Mouse (Mus musculus): ENCODE results near the gene Gm49373. TPM values are rescaled to one million over a fixed set of nuclear protein-coding genes. Genes with fewer than 3 reads are reported as not detected.

Gene Gm49373
- polyA plus RNA-seq, 1 experiment, result 0.96 TPM

DNA sequence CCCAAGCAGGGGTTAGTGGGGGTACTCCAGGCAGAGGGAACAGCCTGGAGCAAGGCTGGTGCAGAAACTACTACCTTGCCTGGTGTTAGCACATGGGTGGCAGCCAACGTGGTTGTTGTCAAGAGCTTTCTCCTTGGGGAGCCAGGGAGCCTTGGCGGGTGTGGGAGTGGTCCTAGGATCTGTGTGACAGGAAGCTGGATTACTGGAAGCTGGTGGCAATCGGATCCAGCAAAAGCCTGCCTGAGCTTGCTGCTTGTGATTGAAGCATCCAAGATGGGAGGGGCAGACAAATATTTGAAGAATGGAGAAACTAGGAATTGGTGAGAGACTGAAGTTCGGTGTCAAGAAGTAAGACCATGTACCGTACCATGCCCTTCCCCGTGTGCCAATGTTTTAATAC, 50.6 kb downstream of the Gm49373 start:
- H3K79me2 ChIP-seq (ENCODE audit: control insufficient read depth, insufficient read depth), result no peaks in the 10 kb centered on the region
- H3K4me3 ChIP-seq (ENCODE audit: insufficient read depth, poor library complexity, severe bottlenecking), result no peak overlapping the region
- H3K36me3 ChIP-seq (ENCODE audit: control insufficient read depth, insufficient read depth), result no peaks in the 10 kb centered on the region
- H3K27me3 ChIP-seq (ENCODE audit: control insufficient read depth, insufficient read depth, insufficient read length), result no peaks in the 10 kb centered on the region
- TF ChIP-seq CTCF (IDR thresholded peaks at IDR 0.05; ENCODE audit: control insufficient read depth, insufficient read depth, insufficient read length), result no peak
- TF ChIP-seq USF1 (IDR thresholded peaks at IDR 0.05; ENCODE audit: low read depth), result no peak
- no peak for TF ChIP-seq MYOG (IDR thresholded peaks at IDR 0.05; ENCODE audit: control insufficient read depth, extremely low read depth, insufficient read length)
- TF ChIP-seq FOSL1 (IDR thresholded peaks at IDR 0.05; ENCODE audit: insufficient read depth, low read length, poor library complexity, severe bottlenecking), result no peak
- no peak for TF ChIP-seq MYOD1 (IDR thresholded peaks at IDR 0.05; ENCODE audit: control insufficient read depth, insufficient read length, low read depth)
- no peak for TF ChIP-seq CEBPB (IDR thresholded peaks at IDR 0.05; ENCODE audit: low read depth)
- no peak overlapping the region for H3ac ChIP-seq (ENCODE audit: control insufficient read depth, insufficient read length, low read depth)
- H3K79me3 ChIP-seq (ENCODE audit: low read depth), result no peaks in the 10 kb centered on the region

DNA sequence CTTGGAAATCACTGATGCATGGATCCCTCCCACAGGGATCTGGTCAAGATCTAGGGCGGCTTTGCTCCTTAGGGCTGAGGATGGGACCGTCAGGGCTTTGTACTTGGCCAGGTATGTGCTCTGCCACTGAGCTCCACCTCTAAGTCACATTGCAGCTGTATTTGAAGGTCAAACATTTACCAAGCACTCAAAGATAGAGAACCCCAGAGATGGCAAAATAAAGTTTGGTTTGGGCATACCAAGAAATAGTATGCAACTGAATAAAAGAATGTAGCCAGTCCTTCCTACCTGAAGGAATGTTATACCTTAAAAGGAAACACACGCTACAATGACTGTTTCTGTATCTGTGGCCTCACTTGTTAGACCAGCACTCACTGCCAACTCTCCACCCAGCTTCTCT, 51.5 kb downstream of the Gm49373 start:
- H3ac ChIP-seq (ENCODE audit: control insufficient read depth, insufficient read length, low read depth), result no peak overlapping the region
- H3K79me2 ChIP-seq (ENCODE audit: control insufficient read depth, insufficient read depth), result no peaks in the 10 kb centered on the region
- no peaks in the 10 kb centered on the region for H3K79me3 ChIP-seq (ENCODE audit: low read depth)
- peaks cover 6% of the 10 kb centered on the region for H3K27me3 ChIP-seq (ENCODE audit: control insufficient read depth, insufficient read depth, insufficient read length)
- H3K4me3 ChIP-seq (ENCODE audit: insufficient read depth, poor library complexity, severe bottlenecking), result no peak overlapping the region
- no peaks in the 10 kb centered on the region for H3K36me3 ChIP-seq (ENCODE audit: control insufficient read depth, insufficient read depth)
- TF ChIP-seq MAX (IDR thresholded peaks at IDR 0.05) (no peak), USF1 (IDR thresholded peaks at IDR 0.05; ENCODE audit: low read depth) (no peak), CEBPB (IDR thresholded peaks at IDR 0.05; ENCODE audit: low read depth) (no peak), MYOD1 (IDR thresholded peaks at IDR 0.05; ENCODE audit: control insufficient read depth, insufficient read length, low read depth) (no peak), CTCF (IDR thresholded peaks at IDR 0.05; ENCODE audit: control insufficient read depth, insufficient read depth, insufficient read length) (no peak), MYOG (IDR thresholded peaks at IDR 0.05; ENCODE audit: control insufficient read depth, extremely low read depth, insufficient read length) (no peak), FOSL1 (IDR thresholded peaks at IDR 0.05; ENCODE audit: insufficient read depth, low read length, poor library complexity, severe bottlenecking) (no peak)

DNA sequence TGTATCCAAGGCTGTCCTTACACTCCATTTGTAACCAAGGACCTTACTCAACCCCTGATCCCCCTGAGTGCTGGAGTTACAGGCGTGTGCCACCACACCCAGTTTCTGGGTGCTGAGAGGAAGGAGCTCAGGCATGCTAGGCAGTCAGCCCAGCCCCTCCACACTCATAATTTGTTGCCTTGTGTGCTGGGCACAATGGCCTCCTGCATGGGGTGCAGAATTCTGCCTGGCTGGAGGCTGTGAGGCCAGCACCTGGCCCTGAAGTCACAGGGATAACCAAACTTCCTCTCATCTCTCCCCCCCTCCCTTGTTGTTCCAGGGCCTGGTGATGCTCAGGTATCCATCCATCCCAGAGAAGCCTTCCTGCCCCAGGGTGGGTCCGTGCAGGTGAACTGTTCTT, 54.3 kb downstream of the Gm49373 start:
- Histone ChIP-seq H3K79me2 (ENCODE audit: control insufficient read depth, insufficient read depth) (no peaks in the 10 kb centered on the region), H3K79me3 (ENCODE audit: low read depth) (no peaks in the 10 kb centered on the region), H3K36me3 (ENCODE audit: control insufficient read depth, insufficient read depth) (no peaks in the 10 kb centered on the region), H3K4me3 (ENCODE audit: insufficient read depth, poor library complexity, severe bottlenecking) (no peak overlapping the region), H3ac (ENCODE audit: control insufficient read depth, insufficient read length, low read depth) (no peak overlapping the region), H3K27me3 (ENCODE audit: control insufficient read depth, insufficient read depth, insufficient read length) (peaks cover 22% of the 10 kb centered on the region)
- TF ChIP-seq MYOG (IDR thresholded peaks at IDR 0.05; ENCODE audit: control insufficient read depth, extremely low read depth, insufficient read length) (no peak), FOSL1 (IDR thresholded peaks at IDR 0.05; ENCODE audit: insufficient read depth, low read length, poor library complexity, severe bottlenecking) (no peak), MYOD1 (IDR thresholded peaks at IDR 0.05; ENCODE audit: control insufficient read depth, insufficient read length, low read depth) (no peak), USF1 (IDR thresholded peaks at IDR 0.05; ENCODE audit: low read depth) (no peak), MAX (IDR thresholded peaks at IDR 0.05) (no peak), CEBPB (IDR thresholded peaks at IDR 0.05; ENCODE audit: low read depth) (no peak), CTCF (IDR thresholded peaks at IDR 0.05; ENCODE audit: control insufficient read depth, insufficient read depth, insufficient read length) (no peak)

DNA sequence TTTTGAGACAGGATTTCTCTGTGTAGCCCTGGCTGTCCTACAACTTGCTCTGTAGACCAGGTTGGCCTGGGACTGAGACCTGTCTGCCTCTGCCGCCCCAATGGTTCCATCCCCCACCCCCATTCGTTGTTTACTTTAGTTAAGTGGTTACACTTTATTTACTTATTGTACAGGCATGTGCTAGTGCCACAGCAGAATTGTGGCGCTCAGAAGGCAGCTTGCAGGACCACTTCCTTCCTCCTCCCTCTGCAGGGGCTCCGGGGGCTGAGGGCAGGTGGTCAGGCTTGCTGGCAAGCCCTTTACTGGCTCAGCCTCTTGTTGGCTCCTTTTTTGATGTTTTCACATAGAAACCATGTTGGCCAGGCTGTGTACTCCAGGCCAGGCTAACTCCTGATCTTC, 55.7 kb downstream of the Gm49373 start:
- no peak overlapping the region for H3ac ChIP-seq (ENCODE audit: control insufficient read depth, insufficient read length, low read depth)
- TF ChIP-seq FOSL1 (IDR thresholded peaks at IDR 0.05; ENCODE audit: insufficient read depth, low read length, poor library complexity, severe bottlenecking) (no peak), USF1 (IDR thresholded peaks at IDR 0.05; ENCODE audit: low read depth) (no peak)
- no peaks in the 10 kb centered on the region for H3K36me3 ChIP-seq (ENCODE audit: control insufficient read depth, insufficient read depth)
- no peaks in the 10 kb centered on the region for H3K79me3 ChIP-seq (ENCODE audit: low read depth)
- no peak overlapping the region for H3K4me3 ChIP-seq (ENCODE audit: insufficient read depth, poor library complexity, severe bottlenecking)
- peaks cover 22% of the 10 kb centered on the region for H3K27me3 ChIP-seq (ENCODE audit: control insufficient read depth, insufficient read depth, insufficient read length)
- no peaks in the 10 kb centered on the region for H3K79me2 ChIP-seq (ENCODE audit: control insufficient read depth, insufficient read depth)

DNA sequence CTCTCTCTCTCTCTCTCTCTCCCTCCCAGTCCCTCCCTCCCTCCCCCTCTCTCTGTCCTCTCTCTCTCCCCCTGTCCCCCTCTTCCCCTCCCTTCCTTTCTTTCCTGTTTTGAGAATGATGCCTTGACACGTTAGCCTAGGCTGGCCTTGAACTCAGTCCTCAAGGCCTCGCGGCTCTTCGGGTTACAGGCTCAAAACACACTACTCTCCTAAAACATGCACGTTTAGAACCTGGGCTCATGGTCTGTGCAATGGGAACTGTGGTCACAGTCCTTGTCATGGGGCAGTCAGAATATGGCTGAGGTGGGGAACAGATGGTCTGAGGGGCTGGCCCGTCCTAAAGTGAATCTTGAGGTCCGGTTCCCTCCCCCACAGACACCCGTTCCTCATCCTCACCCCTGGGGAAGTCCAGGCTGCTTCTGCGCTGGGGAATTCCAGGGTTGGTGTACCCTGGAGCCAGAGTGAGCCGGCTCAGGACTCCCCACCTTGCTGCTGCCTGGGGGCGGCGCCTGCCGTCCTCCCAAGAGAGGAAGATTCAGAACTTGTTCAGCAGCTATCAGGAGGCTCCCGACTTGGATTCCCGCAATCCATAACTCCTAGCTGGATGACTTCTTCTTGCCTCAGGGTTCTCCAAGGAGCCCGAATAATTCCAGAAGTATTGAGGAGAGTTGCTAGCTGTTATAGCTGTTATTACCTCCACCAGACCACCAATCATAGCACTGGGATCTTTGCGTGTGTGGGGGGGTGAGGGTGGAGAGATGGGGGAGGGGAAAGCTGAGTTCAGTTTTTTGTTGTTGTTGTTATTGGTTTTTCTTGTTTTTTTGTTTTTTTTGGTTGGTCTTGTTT, 56.3 kb downstream of the Gm49373 start:
- Histone ChIP-seq H3K79me2 (ENCODE audit: control insufficient read depth, insufficient read depth) (no peaks in the 10 kb centered on the region), H3K36me3 (ENCODE audit: control insufficient read depth, insufficient read depth) (no peaks in the 10 kb centered on the region), H3ac (ENCODE audit: control insufficient read depth, insufficient read length, low read depth) (no peak overlapping the region), H3K79me3 (ENCODE audit: low read depth) (no peaks in the 10 kb centered on the region), H3K4me3 (ENCODE audit: insufficient read depth, poor library complexity, severe bottlenecking) (no peak overlapping the region), H3K27me3 (ENCODE audit: control insufficient read depth, insufficient read depth, insufficient read length) (peaks cover 22% of the 10 kb centered on the region)
- TF ChIP-seq CEBPB (IDR thresholded peaks at IDR 0.05; ENCODE audit: low read depth) (no peak), CTCF (IDR thresholded peaks at IDR 0.05; ENCODE audit: control insufficient read depth, insufficient read depth, insufficient read length) (no peak), USF1 (IDR thresholded peaks at IDR 0.05; ENCODE audit: low read depth) (no peak), FOSL1 (IDR thresholded peaks at IDR 0.05; ENCODE audit: insufficient read depth, low read length, poor library complexity, severe bottlenecking) (no peak), MYOD1 (IDR thresholded peaks at IDR 0.05; ENCODE audit: control insufficient read depth, insufficient read length, low read depth) (no peak), MYOG (IDR thresholded peaks at IDR 0.05; ENCODE audit: control insufficient read depth, extremely low read depth, insufficient read length) (no peak), MAX (IDR thresholded peaks at IDR 0.05) (no peak)
